Mouse (Mus musculus) bone marrow macrophage, adult 2 months (primary cell): ENCODE measurements around the gene Lpcat4.

ENCODE experiments used
- CTCF ChIP-seq: IDR thresholded peaks from 2 replicates; pipeline ENCODE4 v1.5.1; 2012; ENCODE audit warnings: low read depth, mild to moderate bottlenecking, low read length, moderate library complexity
- POLR2A ChIP-seq: IDR thresholded peaks from 2 replicates; pipeline ENCODE4 v1.6.1; 2012; ENCODE audit warnings: mild to moderate bottlenecking, low read depth, low read length, borderline replicate concordance

- TF ChIP-seq CTCF = no peak
- TF ChIP-seq POLR2A = no peak
Observed at GRCm38 (mm10) chr2:112236620-112237019, 2.6 kb upstream of the Lpcat4 start.
